In the genomic region with DNA sequence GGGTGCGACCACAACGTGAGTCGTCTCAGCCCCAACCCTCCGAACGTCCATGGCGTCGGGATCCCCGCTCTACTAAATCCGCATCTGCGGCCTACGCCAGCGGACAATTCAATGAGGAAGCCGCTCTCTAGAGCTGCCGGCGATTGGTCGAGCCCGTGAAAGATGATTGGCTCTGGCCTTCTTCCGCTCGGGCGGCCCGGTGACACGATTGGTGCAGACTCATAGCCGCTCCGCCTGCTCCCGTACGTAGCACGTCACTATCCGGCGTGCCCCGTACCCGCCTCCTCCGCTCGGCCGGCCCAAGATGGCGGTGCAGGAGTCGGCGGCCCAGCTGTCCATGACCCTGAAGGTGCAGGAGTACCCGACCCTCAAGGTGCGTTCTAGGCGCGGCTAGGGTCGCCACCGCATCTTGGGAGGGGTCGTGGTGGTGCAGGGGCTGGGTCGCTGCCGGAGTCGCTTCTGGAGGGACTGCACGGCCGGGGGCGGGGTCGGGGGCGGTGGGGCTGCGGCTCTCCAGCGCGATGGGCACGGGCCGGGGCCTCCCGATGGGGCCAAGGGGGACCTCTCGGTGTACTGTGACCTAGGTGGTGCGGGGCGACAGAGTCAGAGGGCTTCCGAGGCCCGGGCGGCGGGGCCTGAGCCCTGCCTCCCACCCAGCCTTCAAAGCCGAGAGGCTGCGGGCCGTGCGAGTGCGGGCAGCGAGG, we compare ENCODE assay signal across 8 mouse cellular contexts. TPM values are rescaled to one million over a fixed set of nuclear protein-coding genes. Genes with fewer than 3 reads are reported as not detected.
A peak's percentile ranks its signal among the peaks of the same experiment; 100 is the strongest.
DNase-seq lines count a peak whose midpoint lies in the region; ATAC-seq and TF ChIP-seq lines count a peak whose summit lies in the region.

A gene (plus strand): TSS at position 237 of the 704 bp plus-strand sequence.

- peak; percentile 100 for ATAC-seq in erythroid progenitor cell, adult 5-6 weeks (replicated peaks; ENCODE audit: low FRiP score, poor library complexity, severe bottlenecking)
- ATAC-seq in heart, embryonic 12.5 days (ENCODE audit: insufficient number of reproducible peaks, low FRiP score): peak; percentile 100
- ATAC-seq in kidney, postnatal 0 days (replicated peaks; ENCODE audit: low FRiP score, low read depth): peak; percentile 100
- peak; percentile 100 for ATAC-seq in liver, embryonic 11.5 days (replicated peaks; ENCODE audit: low FRiP score)
- ATAC-seq in stomach, embryonic 14.5 days (ENCODE audit: insufficient number of reproducible peaks, insufficient read depth, low FRiP score, low read depth): peak; percentile 100

- peaks cover 29% of the 10 kb centered on the region for H3K4me1 ChIP-seq in heart, embryonic 12.5 days (replicated peaks)
- peaks cover 10% of the 10 kb centered on the region for H3K4me1 ChIP-seq in kidney, postnatal 0 days (replicated peaks; ENCODE audit: insufficient read depth, low read length)
- H3K4me1 ChIP-seq in liver, embryonic 11.5 days (replicated peaks; ENCODE audit: control insufficient read depth, insufficient read depth, low read length): peaks cover 11% of the 10 kb centered on the region
- H3K4me1 ChIP-seq in stomach, embryonic 14.5 days (ENCODE audit: control insufficient read depth, insufficient read depth, low read length): peaks cover 12% of the 10 kb centered on the region; the same call in 1 of the 2 replicates

- H3K27me3 ChIP-seq in heart, embryonic 12.5 days (replicated peaks): no peaks in the 10 kb centered on the region
- H3K27me3 ChIP-seq in kidney, postnatal 0 days (ENCODE audit: insufficient read depth, low read length): no peaks in the 10 kb centered on the region
- H3K27me3 ChIP-seq in liver, embryonic 11.5 days (replicated peaks; ENCODE audit: control insufficient read depth, insufficient read depth, low read length): no peaks in the 10 kb centered on the region
- no peaks in the 10 kb centered on the region for H3K27me3 ChIP-seq in stomach, embryonic 14.5 days (ENCODE audit: control insufficient read depth, insufficient read depth, low read length)

- peaks cover 9% of the 10 kb centered on the region for H3K9me3 ChIP-seq in heart, embryonic 12.5 days (replicated peaks)
- H3K9me3 ChIP-seq in kidney, postnatal 0 days (replicated peaks; ENCODE audit: low read length): no peaks in the 10 kb centered on the region
- no peaks in the 10 kb centered on the region; the same call in 1 of the 2 replicates for H3K9me3 ChIP-seq in liver, embryonic 11.5 days (ENCODE audit: control insufficient read depth, low read length)
- peaks cover 2% of the 10 kb centered on the region; the same call in 1 of the 2 replicates for H3K9me3 ChIP-seq in stomach, embryonic 14.5 days (ENCODE audit: control insufficient read depth, low read depth, low read length)

- peak within 1 kb of the TSS; percentile 91 for H3K4me2 ChIP-seq in heart, embryonic 12.5 days
- H3K4me2 ChIP-seq in kidney, postnatal 0 days (ENCODE audit: low read length): peak within 1 kb of the TSS; percentile 88
- peak within 1 kb of the TSS; percentile 88 for H3K4me2 ChIP-seq in liver, embryonic 11.5 days
- H3K4me2 ChIP-seq in stomach, embryonic 14.5 days (replicated peaks; ENCODE audit: low read depth, low read length): peak within 1 kb of the TSS; percentile 57

- H3K27ac ChIP-seq in heart, embryonic 12.5 days (ENCODE audit: poor library complexity, severe bottlenecking): peak within 1 kb of the TSS; percentile 85
- peak within 1 kb of the TSS; percentile 92 for H3K27ac ChIP-seq in kidney, postnatal 0 days
- H3K27ac ChIP-seq in liver, embryonic 11.5 days (ENCODE audit: low read depth, low read length): peak within 1 kb of the TSS; percentile 83
- H3K27ac ChIP-seq in stomach, embryonic 14.5 days (ENCODE audit: low read length): peak within 1 kb of the TSS; percentile 81

- WGBS in heart, embryonic 12.5 days: under 1% methylated on average over 68 of the region's 71 CpGs
- under 1% methylated on average over 70 of the region's 71 CpGs for WGBS in kidney, postnatal 0 days
- under 1% methylated on average over 70 of the region's 71 CpGs for WGBS in liver, embryonic 11.5 days
- 1% methylated on average over 71 of the region's 71 CpGs for WGBS in stomach, embryonic 14.5 days

- H3K9ac ChIP-seq in heart, embryonic 12.5 days: peak within 1 kb of the TSS; percentile 95
- H3K9ac ChIP-seq in kidney, postnatal 0 days (ENCODE audit: low read depth, low read length): peak within 1 kb of the TSS; percentile 96
- peak within 1 kb of the TSS; percentile 93 for H3K9ac ChIP-seq in liver, embryonic 11.5 days (ENCODE audit: low read depth, low read length)
- peak within 1 kb of the TSS; percentile 87 for H3K9ac ChIP-seq in stomach, embryonic 14.5 days (replicated peaks; ENCODE audit: low read depth, low read length)

- H3K36me3 ChIP-seq in heart, embryonic 12.5 days: peaks cover 16% of the 10 kb centered on the region; the same call in 1 of the 2 replicates
- no peaks in the 10 kb centered on the region for H3K36me3 ChIP-seq in kidney, postnatal 0 days (ENCODE audit: insufficient read depth, low read length)
- no peaks in the 10 kb centered on the region; the same call in 1 of the 2 replicates for H3K36me3 ChIP-seq in liver, embryonic 11.5 days (ENCODE audit: control insufficient read depth, insufficient read depth, low read length)
- H3K36me3 ChIP-seq in stomach, embryonic 14.5 days (ENCODE audit: control insufficient read depth, insufficient read depth, low read length): no peaks in the 10 kb centered on the region

- TF ChIP-seq CTCF in kidney, postnatal 0 days (IDR thresholded peaks at IDR 0.05; ENCODE audit: low read depth): no peak

- peak within 1 kb of the TSS; percentile 90 for H3K4me3 ChIP-seq in heart, embryonic 12.5 days
- H3K4me3 ChIP-seq in kidney, postnatal 0 days (replicated peaks; ENCODE audit: low read depth, low read length): peak within 1 kb of the TSS; percentile 98
- H3K4me3 ChIP-seq in liver, embryonic 11.5 days (ENCODE audit: low read depth, low read length): peak within 1 kb of the TSS; percentile 100
- peak within 1 kb of the TSS; percentile 98 for H3K4me3 ChIP-seq in stomach, embryonic 14.5 days (ENCODE audit: low read depth, low read length)

- DNase-seq in CD4-positive helper T cell, adult 2 months (ENCODE audit: low read depth, low spot score): peak; percentile 97
- peak; percentile 94 for DNase-seq in brain, embryonic 18.5 days (ENCODE audit: low read depth, low spot score)
- peak; percentile 99 for DNase-seq in kidney, postnatal 0 days (ENCODE audit: low spot score)
- peak; percentile 91 for DNase-seq in liver, embryonic 11.5 days (ENCODE audit: low spot score)
- DNase-seq in naive thymus-derived CD4-positive, alpha-beta T cell, adult 2 months (ENCODE audit: low read depth): peak; percentile 96

RNA-seq across cellular contexts. Expression of the gene that starts here (rescaled TPM):
- 19.7 and 33.2 TPM in 2 replicates for total RNA-seq in erythroid progenitor cell, adult 5-6 weeks (2015; ENCODE audit: low replicate concordance)
- total RNA-seq in erythroid progenitor cell, adult 5-6 weeks (2017; ENCODE audit: low replicate concordance): 69.8 and 71.5 TPM in 2 replicates
- 125 and 127 TPM in 2 replicates for polyA plus RNA-seq in heart, embryonic 12.5 days (2016; fragmentation: Nextera tagmentation; extraction: Ambion mirVana)
- 119 and 125 TPM in 2 replicates for polyA plus RNA-seq in kidney, postnatal 0 days (2015; fragmentation: Nextera tagmentation; extraction: Ambion mirVana)
- 103 and 106 TPM in 2 replicates for polyA plus RNA-seq in liver, embryonic 11.5 days (2014; fragmentation: Nextera tagmentation; extraction: Ambion mirVana)
- polyA plus RNA-seq in stomach, embryonic 14.5 days (2014; fragmentation: Nextera tagmentation; extraction: Ambion mirVana): 124 and 130 TPM in 2 replicates

Comparison
In these comparisons a context has a peak if more than half of its experiments do, and no peak if none do; other contexts are left out.
1. Peak in every context shown above with its lines: DNase-seq, ATAC-seq, H3K4me3 ChIP-seq and H3K27ac ChIP-seq.